Mouse (Mus musculus): Measurements from ENCODE around the gene Apol11b.

DNA sequence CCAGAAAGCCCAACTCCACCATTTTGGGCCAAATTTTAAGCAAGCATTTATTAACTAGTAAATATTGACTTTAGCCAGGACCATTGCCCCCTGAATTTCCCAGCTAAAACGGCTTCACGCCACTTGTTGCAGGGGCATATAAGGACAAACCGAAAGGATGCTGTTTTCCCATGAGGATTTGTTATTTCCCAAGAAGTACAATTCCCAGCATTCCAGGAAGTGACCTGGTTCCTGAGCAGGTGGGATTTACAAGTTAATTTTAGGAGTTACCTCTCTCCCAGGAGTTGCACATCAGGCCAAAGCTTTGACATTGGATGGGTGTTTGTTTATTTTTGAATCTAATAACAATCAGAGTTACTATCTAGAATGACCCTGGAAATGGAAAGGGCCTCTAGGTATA lies 37.0 kb downstream of the Apol11b start:
- TF ChIP-seq CTCF (IDR thresholded peaks at IDR 0.05; ENCODE audit: borderline replicate concordance, insufficient read depth, low read depth, low read length) (no peak), POLR2A (IDR thresholded peaks at IDR 0.05; ENCODE audit: borderline replicate concordance, insufficient read depth, low read length) (no peak)
